Mouse (Mus musculus) cerebellum, adult 2 months (tissue): ENCODE measurements around the gene Fgfr2.

Source experiments
- CTCF ChIP-seq: fragments of 200-500 bp; IDR thresholded peaks from 2 replicates; pipeline ENCODE4 v1.5.1; 2011; ENCODE audit warnings: low read depth, mild to moderate bottlenecking, control low read depth, low read length, moderate library complexity, borderline replicate concordance; ENCODE audit not compliant: insufficient read depth
- POLR2A ChIP-seq: fragments of 200-500 bp; IDR thresholded peaks from 2 replicates; pipeline ENCODE4 v1.6.1; 2011; ENCODE audit warnings: low read length, control low read depth, borderline replicate concordance; ENCODE audit not compliant: insufficient read depth

GRCm38 (mm10) chr7:132759405-132759891 is 363.7 kb downstream of the Fgfr2 start:
- no peak for TF ChIP-seq CTCF
- TF ChIP-seq POLR2A = no peak
